ENCODE assay signal across 8 mouse cellular contexts in the genomic region with DNA sequence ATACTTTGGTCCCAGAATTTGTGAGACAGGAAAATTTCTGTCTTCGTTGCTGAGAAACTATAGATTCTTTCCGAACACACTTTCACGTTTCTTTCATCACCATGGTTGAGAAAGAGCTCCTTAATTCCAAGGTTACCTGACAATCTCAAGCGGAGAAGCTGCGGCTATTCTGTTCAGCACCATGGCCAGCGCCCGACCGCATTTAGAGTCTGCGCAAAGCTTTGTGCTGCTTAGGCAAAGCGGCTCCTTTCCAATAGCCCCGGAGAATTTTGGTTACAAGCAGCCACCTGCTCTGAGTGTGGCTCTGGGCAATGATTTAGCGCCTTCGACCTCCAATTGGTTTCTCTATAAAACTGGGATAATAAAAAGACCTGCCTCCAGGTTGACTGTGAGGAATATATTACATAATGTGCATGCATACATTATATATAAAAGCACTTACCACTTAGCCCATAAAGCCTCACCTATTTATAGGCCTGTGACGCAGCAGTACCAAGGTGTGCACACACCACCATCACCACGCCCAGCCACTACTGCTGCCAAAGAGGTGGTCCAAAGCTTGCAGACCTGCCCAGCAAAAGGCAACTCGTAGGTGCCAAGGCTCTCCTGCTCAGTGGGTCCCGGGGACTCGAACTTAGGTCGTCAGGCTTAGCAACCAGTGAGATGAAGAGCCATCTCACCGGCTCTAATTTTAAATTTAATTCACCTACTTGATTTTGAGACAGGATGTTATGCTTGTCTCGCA. TPM values are rescaled to one million over a fixed set of nuclear protein-coding genes. Genes with fewer than 3 reads are reported as not detected.
DNase-seq lines count a peak whose midpoint lies in the region; ATAC-seq and TF ChIP-seq lines count a peak whose summit lies in the region.

No protein-coding gene starts in this region.

- no peak overlapping the region for H3K9ac ChIP-seq in kidney, embryonic 16.5 days (replicated peaks; ENCODE audit: low read length)
- H3K9ac ChIP-seq in ES-E14 (ENCODE audit: insufficient read depth, low read depth, low read length, poor library complexity, severe bottlenecking), result no peak overlapping the region
- no peak overlapping the region for H3K9ac ChIP-seq in forebrain, embryonic 16.5 days (replicated peaks; ENCODE audit: low read depth, low read length)

- in situ Hi-C loops in ES-E14 (cut with MboI; ENCODE audit: low sequenced_read_pairs in 2 of 2, unreplicated experiment in 2 of 2), result no loop called here

- H3K4me2 ChIP-seq in kidney, embryonic 16.5 days (replicated peaks; ENCODE audit: low read depth, low read length), result no peak overlapping the region
- no peak overlapping the region for H3K4me2 ChIP-seq in forebrain, embryonic 16.5 days (ENCODE audit: low read length)

- DNase-seq in kidney, adult 18-20 months, result peak; percentile 75
- DNase-seq in ES-E14 (ENCODE audit: low read depth, low spot score), result peak; percentile 61
- DNase-seq in c-Kit-positive CD71-positive TER-119-positive erythroid progenitor cells, embryonic 14.5 days (ENCODE audit: low spot score), result peak; percentile 47
- DNase-seq in kidney, postnatal 4 days, result peak; percentile 92 to 93
- DNase-seq in ovary, postnatal 36 days (ENCODE audit: low spot score), result peak; percentile 73

- 0 out of 2 replicates have a peak, but pooled peaks cover 2% of the 10 kb centered on the region for H3K4me1 ChIP-seq in kidney, embryonic 16.5 days (ENCODE audit: insufficient read depth, low read length)
- peaks cover 0 to 9% of the 10 kb centered on the region in 2 experiments; a peak in 2 of 4 replicates for H3K4me1 ChIP-seq in ES-E14 (ENCODE audit: control insufficient read depth in 2 of 2, insufficient read depth in 2 of 2, low read length in 2 of 2, poor library complexity in 1 of 2)
- H3K4me1 ChIP-seq in forebrain, embryonic 16.5 days (replicated peaks; ENCODE audit: control insufficient read depth, insufficient read depth, low read length), result 0 out of 2 replicates have a peak, but pooled peaks cover 2% of the 10 kb centered on the region

- 28% methylated on average over 21 of the region's 21 CpGs for WGBS in kidney, embryonic 16.5 days
- 28% methylated on average over 21 of the region's 21 CpGs for WGBS in forebrain, embryonic 16.5 days

- no peak overlapping the region for H3K4me3 ChIP-seq in kidney, embryonic 16.5 days (ENCODE audit: low read length)
- no peak overlapping the region for H3K4me3 ChIP-seq in ES-E14 (ENCODE audit: insufficient read depth in 1 of 2, low read depth in 1 of 2, low read length in 2 of 2, poor library complexity in 1 of 2, severe bottlenecking in 1 of 2)
- H3K4me3 ChIP-seq in forebrain, embryonic 16.5 days (replicated peaks; ENCODE audit: low read length), result no peak overlapping the region

- H3K36me3 ChIP-seq in kidney, embryonic 16.5 days (ENCODE audit: insufficient read depth, low read length), result no peaks in the 10 kb centered on the region
- no peaks in the 10 kb centered on the region for H3K36me3 ChIP-seq in ES-E14 (ENCODE audit: control insufficient read depth, insufficient read depth, low read length, poor library complexity, severe bottlenecking)
- no peaks in the 10 kb centered on the region for H3K36me3 ChIP-seq in forebrain, embryonic 16.5 days (ENCODE audit: control insufficient read depth, insufficient read depth)

- no peak for ATAC-seq in kidney, embryonic 16.5 days (ENCODE audit: low FRiP score, low TSS enrichment)
- ATAC-seq in monocyte, adult 5-6 weeks (replicated peaks; ENCODE audit: insufficient number of reproducible peaks, low FRiP score, low TSS enrichment, poor library complexity, severe bottlenecking), result no peak
- no peak for ATAC-seq in forebrain, embryonic 16.5 days

- no peaks in the 10 kb centered on the region for H3K9me3 ChIP-seq in kidney, embryonic 16.5 days (ENCODE audit: low read length)
- H3K9me3 ChIP-seq in ES-E14 (ENCODE audit: control insufficient read depth, insufficient read depth, low read depth, low read length), result no peaks in the 10 kb centered on the region
- no peaks in the 10 kb centered on the region for H3K9me3 ChIP-seq in forebrain, embryonic 16.5 days (ENCODE audit: control insufficient read depth, low read length)

- H3K27me3 ChIP-seq in kidney, embryonic 16.5 days (ENCODE audit: insufficient read depth, low read length), result peaks cover 14% of the 10 kb centered on the region
- peaks cover 21% of the 10 kb centered on the region for H3K27me3 ChIP-seq in forebrain, embryonic 16.5 days (replicated peaks; ENCODE audit: control insufficient read depth, insufficient read depth, low read length)

- H3K27ac ChIP-seq in kidney, embryonic 16.5 days (ENCODE audit: low read length), result no peak overlapping the region
- H3K27ac ChIP-seq in ES-E14 (ENCODE audit: insufficient read depth, low read depth, low read length, poor library complexity, severe bottlenecking), result no peak overlapping the region
- H3K27ac ChIP-seq in forebrain, embryonic 16.5 days (ENCODE audit: low read length), result no peak overlapping the region

TF ChIP-seq in ES-E14, 5 proteins besides CTCF, POLR2A, EP300 and RAD21:
- 0 out of 2 replicates have a peak, but pooled peaks have one; percentile 20 for TF ChIP-seq MAFK (IDR thresholded peaks at IDR 0.05; ENCODE audit: insufficient read depth, low read depth, low read length)
- 0 out of 2 replicates have a peak, but pooled peaks have one; percentile 19 for TF ChIP-seq HCFC1 (IDR thresholded peaks at IDR 0.05; ENCODE audit: borderline replicate concordance, insufficient read depth, low read length)
- no peak for TF ChIP-seq ZNF384 (IDR thresholded peaks at IDR 0.05; ENCODE audit: low read depth, low read length)

RNA-seq across cellular contexts. Expression of a gene that starts 15.8 kb away (rescaled TPM):
- 6.8 and 8.3 TPM in 2 replicates for polyA plus RNA-seq in kidney, embryonic 16.5 days (2015; fragmentation: Nextera tagmentation; extraction: Ambion mirVana)
- total RNA-seq in ES-E14 (2012; rRNA removed), result 2.6 and 4.4 TPM in 2 replicates
- not detected in 3 replicates for total RNA-seq in monocyte, adult 5-6 weeks (2017)
- 10.4 and 13.4 TPM in 2 replicates for polyA plus RNA-seq in forebrain, embryonic 16.5 days (2015; fragmentation: Nextera tagmentation; extraction: Ambion mirVana)

RNA-seq across cellular contexts. Expression of a gene that starts 23.1 kb away (rescaled TPM):
- polyA plus RNA-seq in kidney, embryonic 16.5 days (2015; fragmentation: Nextera tagmentation; extraction: Ambion mirVana), result 17.2 and 18.1 TPM in 2 replicates
- 6.6 and 8.5 TPM in 2 replicates for total RNA-seq in ES-E14 (2012; rRNA removed)
- total RNA-seq in monocyte, adult 5-6 weeks (2017), result 11.3 to 13.7 TPM (median 11.5 TPM) in 3 replicates
- polyA plus RNA-seq in forebrain, embryonic 16.5 days (2015; fragmentation: Nextera tagmentation; extraction: Ambion mirVana), result 18.0 and 19.3 TPM in 2 replicates

RNA-seq across cellular contexts. Expression of a gene that starts 25.3 kb away (rescaled TPM):
- 2.3 and 3.7 TPM in 2 replicates for polyA plus RNA-seq in kidney, embryonic 16.5 days (2015; fragmentation: Nextera tagmentation; extraction: Ambion mirVana)
- total RNA-seq in ES-E14 (2012; rRNA removed), result 1.9 and 3.3 TPM in 2 replicates
- total RNA-seq in monocyte, adult 5-6 weeks (2017), result 2.2 to 10.7 TPM (median 8.0 TPM) in 3 replicates
- polyA plus RNA-seq in forebrain, embryonic 16.5 days (2015; fragmentation: Nextera tagmentation; extraction: Ambion mirVana), result not detected in 2 replicates

RNA-seq across cellular contexts. Expression of a gene that starts 32.2 kb away (rescaled TPM):
- polyA plus RNA-seq in kidney, embryonic 16.5 days (2015; fragmentation: Nextera tagmentation; extraction: Ambion mirVana), result 129 and 136 TPM in 2 replicates
- 14.5 and 25.5 TPM in 2 replicates for total RNA-seq in ES-E14 (2012; rRNA removed)
- 3.0 TPM in 1 of 3 replicates, not detected in the others for total RNA-seq in monocyte, adult 5-6 weeks (2017)
- 8.5 and 11.7 TPM in 2 replicates for polyA plus RNA-seq in forebrain, embryonic 16.5 days (2015; fragmentation: Nextera tagmentation; extraction: Ambion mirVana)

RNA-seq across cellular contexts. Expression of a gene that starts 38.3 kb away (rescaled TPM):
- polyA plus RNA-seq in kidney, embryonic 16.5 days (2015; fragmentation: Nextera tagmentation; extraction: Ambion mirVana), result 106 and 107 TPM in 2 replicates
- total RNA-seq in ES-E14 (2012; rRNA removed), result 24.5 and 37.8 TPM in 2 replicates
- total RNA-seq in monocyte, adult 5-6 weeks (2017), result 27.8 to 47.4 TPM (median 35.8 TPM) in 3 replicates
- 93.6 and 104 TPM in 2 replicates for polyA plus RNA-seq in forebrain, embryonic 16.5 days (2015; fragmentation: Nextera tagmentation; extraction: Ambion mirVana)
